Mouse (Mus musculus) ES-E14 (cell line): ENCODE measurements around the gene Hsd11b2.

Experiments used
- CHD2 ChIP-seq: IDR thresholded peaks from 2 replicates; pipeline ENCODE4 v1.6.1; 2014; ENCODE audit warnings: mild to moderate bottlenecking, low read depth, low read length, inconsistent platforms
- HCFC1 ChIP-seq: IDR thresholded peaks from 2 replicates; pipeline ENCODE4 v1.6.1; 2012; ENCODE audit warnings: low read length, inconsistent platforms, borderline replicate concordance; ENCODE audit not compliant: insufficient read depth
- MAFK ChIP-seq: IDR thresholded peaks from 2 replicates; pipeline ENCODE4 v1.6.1; 2014; ENCODE audit warnings: mild to moderate bottlenecking, low read depth, low read length, inconsistent platforms; ENCODE audit not compliant: insufficient read depth
- ZC3H11A ChIP-seq: IDR thresholded peaks from 2 replicates; pipeline ENCODE4 v1.6.1; 2012; ENCODE audit warnings: low read depth, mild to moderate bottlenecking, inconsistent platforms, low read length, borderline replicate concordance

- TF ChIP-seq HCFC1: no peak
- no peak for TF ChIP-seq ZC3H11A
- TF ChIP-seq CHD2: no peak
- no peak for TF ChIP-seq MAFK
Observed at GRCm38 (mm10) chr8:105552032-105552431, 33.5 kb downstream of the Hsd11b2 start.
